Mouse (Mus musculus) sigmoid colon, adult 10 weeks (tissue): ENCODE results near the gene Pyroxd1. TPM values are rescaled to one million over a fixed set of nuclear protein-coding genes. Genes with fewer than 3 reads are reported as not detected.

Experiments used
- polyA plus RNA-seq: library from polyadenylated mRNA; stranded (reverse); fragments of 350-450 nt; fragmentation: Illumina TruSeq; extraction: RNeasy Lipid Tissue Mini Kit (QIAGEN cat#74804); gene quantifications from one replicate; pipeline ENCODE4 v1.2.3, GENCODE M21; 2014; ENCODE audit warnings: low read depth, low replicate concordance

Pyroxd1 gene
- 89.0 TPM for polyA plus RNA-seq

DNA sequence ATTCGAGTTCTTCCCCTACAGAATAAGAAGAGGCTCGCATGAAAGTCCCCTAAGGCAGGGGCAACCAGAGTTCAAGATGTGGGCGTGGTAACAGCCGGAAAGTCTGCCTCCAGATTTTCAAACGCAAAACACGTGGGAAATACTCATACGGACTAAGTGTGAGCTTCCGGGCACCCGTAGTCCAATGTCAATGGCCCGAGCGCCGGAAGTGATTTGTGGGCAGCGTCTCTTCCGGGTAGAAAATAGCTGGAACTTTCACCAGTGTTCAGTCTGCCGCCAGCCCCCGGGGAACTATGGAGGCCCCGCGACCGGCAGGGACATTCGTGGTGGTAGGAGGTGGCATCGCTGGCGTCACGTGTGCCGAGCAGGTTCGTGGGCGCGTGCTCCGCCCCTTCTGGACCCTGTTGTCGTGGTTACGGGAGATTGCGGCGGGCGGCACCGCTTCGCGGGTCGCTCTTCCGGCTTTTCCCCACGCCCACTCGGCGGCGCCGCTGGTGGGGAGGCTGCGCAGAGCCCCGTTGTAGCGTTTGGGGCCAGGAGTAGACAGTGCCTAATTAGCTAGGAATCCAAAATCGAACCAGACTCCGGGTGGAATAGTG, at the start of gene Pyroxd1:
Pyroxd1 (plus strand) TSS at position 215 of the 599 bp plus-strand sequence.

DNA sequence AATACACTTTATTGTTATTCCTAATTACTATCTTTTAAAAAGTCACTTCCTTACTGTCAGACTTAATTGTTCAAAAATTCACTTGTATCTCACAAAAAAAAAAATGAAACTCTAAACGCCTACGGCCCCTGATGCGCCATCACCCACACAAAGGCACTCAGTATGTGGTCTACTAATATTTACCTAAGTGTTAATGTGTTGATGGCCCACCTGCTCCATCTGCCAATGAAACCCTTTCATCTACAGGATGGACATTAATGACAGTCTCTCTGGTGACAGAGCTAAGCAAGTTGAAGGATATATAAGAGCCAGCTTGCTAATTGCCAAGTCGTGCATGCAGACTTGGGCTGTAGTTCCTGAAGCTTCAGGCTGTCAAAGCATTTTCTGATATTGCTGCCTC, 47.4 kb upstream of the Pyroxd1 start, which contains the start of gene Iapp:
Iapp (plus strand) TSS at position 326 of the 400 bp plus-strand sequence.

DNA sequence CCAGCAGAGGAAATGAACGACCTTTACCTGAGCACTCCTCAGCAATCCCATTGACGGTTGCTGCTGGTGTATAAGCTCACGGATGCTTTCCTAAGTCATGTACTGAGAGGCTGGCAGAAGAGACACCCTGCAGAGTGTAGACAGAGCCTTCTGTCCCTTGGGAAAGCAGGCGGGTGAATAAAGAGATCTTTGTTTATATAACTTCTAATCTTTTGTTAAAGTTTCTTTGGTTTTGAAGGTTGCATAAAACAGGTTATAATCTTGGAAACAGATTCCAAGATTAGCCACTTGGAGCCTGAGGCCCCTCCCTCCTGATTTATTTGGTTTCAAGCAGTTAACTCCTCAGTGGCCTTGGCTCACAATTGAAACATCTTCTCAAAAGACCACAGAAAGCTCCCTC, 22.6 kb upstream of the Pyroxd1 start, which contains the start of gene Slco1a5:
Slco1a5 (minus strand) TSS at position 101 of the 400 bp plus-strand sequence.

DNA sequence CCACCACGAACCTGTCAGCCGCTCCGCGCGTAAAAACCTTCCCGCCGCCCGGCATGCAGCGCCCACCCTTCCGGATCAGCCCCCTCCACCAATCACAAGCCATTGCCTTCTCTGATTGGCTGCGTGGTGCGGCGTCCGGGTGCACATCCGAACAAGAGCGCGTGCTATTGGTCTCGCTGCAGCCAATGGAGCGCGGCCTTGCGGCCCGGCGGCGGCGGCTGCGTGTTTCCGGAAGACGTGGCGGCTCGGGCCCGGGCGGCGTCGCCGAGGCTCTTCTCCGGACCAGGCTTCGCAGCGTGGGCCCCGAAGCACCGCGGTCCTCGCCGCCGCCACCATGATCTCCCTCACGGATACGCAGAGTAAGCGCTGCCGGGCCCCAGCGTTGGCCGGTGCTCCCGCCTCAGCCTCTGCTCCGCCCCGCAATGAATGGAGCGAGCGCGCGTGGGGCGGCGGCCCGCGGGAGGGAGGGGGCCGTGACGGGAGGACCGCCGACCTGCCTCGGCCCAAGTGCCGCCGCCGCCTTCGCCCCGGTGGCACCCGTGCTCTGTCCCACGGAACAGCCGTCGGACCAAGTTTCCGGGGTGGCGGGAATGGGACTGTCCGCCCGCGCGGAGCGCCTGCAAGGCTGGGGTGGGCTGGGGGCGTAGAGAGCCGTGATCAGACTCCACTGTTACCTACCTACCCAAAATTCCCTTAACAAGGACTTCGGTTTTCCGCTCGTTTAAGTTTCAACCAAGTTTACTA, 41.7 kb downstream of the Pyroxd1 start, which contains the start of the genes Recql and Golt1b:
Recql (minus strand) TSS at position 77 of the 744 bp plus-strand sequence.
Golt1b (plus strand) TSS at position 211 of the 744 bp plus-strand sequence.

Other genes starting within 250 kb of the Pyroxd1 start
- not detected for gene Slco1a6, start 137.1 kb upstream of the Pyroxd1 start, polyA plus RNA-seq
- not detected for gene Iapp, start 47.2 kb upstream of the Pyroxd1 start, polyA plus RNA-seq
- 0.47 TPM for gene Slco1a5, start 22.7 kb upstream of the Pyroxd1 start, polyA plus RNA-seq
- gene Recql, start 41.4 kb downstream of the Pyroxd1 start, polyA plus RNA-seq = 18.7 TPM
- 61.1 TPM for gene Golt1b, start 41.6 kb downstream of the Pyroxd1 start, polyA plus RNA-seq
- gene Spx, start 67.8 kb downstream of the Pyroxd1 start, polyA plus RNA-seq = 0.32 TPM
- 0.16 TPM for gene Gys2, start 127.5 kb downstream of the Pyroxd1 start, polyA plus RNA-seq
- gene Ldhb, start 162.3 kb downstream of the Pyroxd1 start, polyA plus RNA-seq = 10.8 TPM
- 5.5 TPM for gene Kcnj8, start 226.0 kb downstream of the Pyroxd1 start, polyA plus RNA-seq